Comparison of ENCODE assay signal across 8 mouse cellular contexts in the genomic region with DNA sequence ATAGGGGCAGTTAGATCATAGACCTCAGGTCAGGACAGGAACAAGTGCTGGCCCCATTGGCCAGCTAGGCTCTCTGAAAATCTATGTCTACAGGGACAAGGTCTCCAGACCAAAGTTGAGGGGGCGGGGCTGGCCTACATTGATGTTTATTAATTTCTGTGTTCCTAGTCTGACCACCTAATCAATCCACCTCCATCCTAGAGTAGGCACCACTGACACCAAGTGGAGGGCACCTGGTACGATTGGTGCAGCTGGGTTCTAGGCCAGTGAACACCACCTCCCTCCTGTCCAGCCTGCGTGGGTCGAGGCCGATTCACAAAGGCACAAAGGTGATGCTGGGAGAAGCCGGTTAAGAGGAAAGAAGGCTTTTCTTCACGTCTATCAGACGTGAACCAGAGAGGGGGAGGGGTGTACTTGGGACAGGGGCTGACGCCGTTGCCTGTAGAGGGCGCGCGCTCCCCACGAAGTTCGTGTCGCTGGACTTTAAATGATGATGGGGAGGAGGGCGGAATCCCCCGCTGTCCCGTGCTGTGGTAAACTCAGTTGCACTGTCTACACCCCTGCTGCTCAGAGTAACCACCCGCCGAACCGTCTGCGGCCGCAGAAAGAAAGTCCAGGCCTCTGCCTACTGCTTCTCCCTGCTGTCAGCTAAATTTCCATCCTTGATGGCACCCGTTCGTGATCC. TPM values are rescaled to one million over a fixed set of nuclear protein-coding genes. Genes with fewer than 3 reads are reported as not detected.
A peak's percentile ranks its signal among the peaks of the same experiment; 100 is the strongest.
DNase-seq lines count a peak whose midpoint lies in the region; ATAC-seq and TF ChIP-seq lines count a peak whose summit lies in the region.

No protein-coding gene starts in this region.

- no peak for TF ChIP-seq CTCF in Patski (IDR thresholded peaks at IDR 0.05)

- H3K27ac ChIP-seq in intestine, embryonic 16.5 days (ENCODE audit: low read length) = no peak overlapping the region
- H3K27ac ChIP-seq in liver, embryonic 11.5 days (ENCODE audit: low read depth, low read length) = no peak overlapping the region

- in situ Hi-C loops in Patski (cut with MboI; ENCODE audit: low pct_unique_long_range_greater_than_20kb) = no loop called here

- H3K36me3 ChIP-seq in intestine, embryonic 16.5 days (ENCODE audit: control insufficient read depth, insufficient read depth, low read length) = peaks cover 9% of the 10 kb centered on the region
- H3K36me3 ChIP-seq in liver, embryonic 11.5 days (ENCODE audit: control insufficient read depth, insufficient read depth, low read length) = peaks cover 1% of the 10 kb centered on the region; the same call in 1 of the 2 replicates
- peaks cover 5% of the 10 kb centered on the region for H3K36me3 ChIP-seq in myocyte (ENCODE audit: control insufficient read depth, insufficient read depth)

- peaks cover 25% of the 10 kb centered on the region for H3K4me1 ChIP-seq in intestine, embryonic 16.5 days (ENCODE audit: control insufficient read depth, insufficient read depth, low read length)
- peaks cover 13% of the 10 kb centered on the region for H3K4me1 ChIP-seq in liver, embryonic 11.5 days (replicated peaks; ENCODE audit: control insufficient read depth, insufficient read depth, low read length)

- no peaks in the 10 kb centered on the region for H3K27me3 ChIP-seq in Patski
- peaks cover 29% of the 10 kb centered on the region for H3K27me3 ChIP-seq in intestine, embryonic 16.5 days (replicated peaks; ENCODE audit: control insufficient read depth, insufficient read depth, low read length)
- H3K27me3 ChIP-seq in liver, embryonic 11.5 days (replicated peaks; ENCODE audit: control insufficient read depth, insufficient read depth, low read length) = peaks cover 60% of the 10 kb centered on the region
- no peaks in the 10 kb centered on the region for H3K27me3 ChIP-seq in myocyte (ENCODE audit: control insufficient read depth, insufficient read depth, insufficient read length)

- H3K9ac ChIP-seq in intestine, embryonic 16.5 days (ENCODE audit: low read depth, low read length) = no peak overlapping the region
- no peak overlapping the region for H3K9ac ChIP-seq in liver, embryonic 11.5 days (ENCODE audit: low read depth, low read length)

- H3K4me3 ChIP-seq in intestine, embryonic 16.5 days (ENCODE audit: low read length) = peak overlapping the region; percentile 21
- H3K4me3 ChIP-seq in liver, embryonic 11.5 days (ENCODE audit: low read depth, low read length) = no peak overlapping the region
- no peak overlapping the region for H3K4me3 ChIP-seq in myocyte

- POLR2A ChIA-PET in Patski (lab: Charles Lee) = interaction anchor here (0.6 kb wide), 1 partner anchor 13 kb away, joined by 4 read pairs; no protein-coding TSS in a partner anchor

- H3K79me2 ChIP-seq in myocyte (ENCODE audit: control insufficient read depth, insufficient read depth) = peaks cover 3% of the 10 kb centered on the region

- CTCF ChIA-PET in Patski (lab: Charles Lee) = interaction anchor here (0.7 to 3.7 kb wide), 3 partner anchors 10 to 156 kb away, joined by 4 to 14 read pairs (median 4); no protein-coding TSS in a partner anchor

- no peaks in the 10 kb centered on the region for H3K9me3 ChIP-seq in intestine, embryonic 16.5 days (ENCODE audit: control insufficient read depth, low read length)
- no peaks in the 10 kb centered on the region for H3K9me3 ChIP-seq in liver, embryonic 11.5 days (ENCODE audit: control insufficient read depth, low read length)

- peak; percentile 31 for ATAC-seq in Patski
- peak; percentile 87 for ATAC-seq in common myeloid progenitor, adult 5-6 weeks (replicated peaks; ENCODE audit: low read depth, poor library complexity, severe bottlenecking)
- ATAC-seq in granulocyte monocyte progenitor cell, adult 5-6 weeks (replicated peaks; ENCODE audit: poor library complexity, severe bottlenecking) = peak; percentile 89
- peak; percentile 61 for ATAC-seq in intestine, embryonic 16.5 days
- ATAC-seq in liver, embryonic 11.5 days (replicated peaks; ENCODE audit: low FRiP score) = no peak

- WGBS in intestine, embryonic 16.5 days = 3% methylated on average over 26 of the region's 26 CpGs
- WGBS in liver, embryonic 11.5 days = 3% methylated on average over 26 of the region's 26 CpGs

- no peak overlapping the region for H3ac ChIP-seq in myocyte (ENCODE audit: control insufficient read depth, insufficient read length)

- TF ChIP-seq POLR2A in myocyte (IDR thresholded peaks at IDR 0.05; ENCODE audit: insufficient read length, low read depth) = no peak

- DNase-seq in 3134 (ENCODE audit: extremely low read depth, insufficient read length, low spot score) = peak; percentile 69
- DNase-seq in Patski (ENCODE audit: low read depth, low spot score) = no peak
- peak; percentile 70 for DNase-seq in liver, embryonic 11.5 days (ENCODE audit: low spot score)
- DNase-seq in testis, postnatal 10 days (ENCODE audit: low spot score) = peak; percentile 93

- H3K4me2 ChIP-seq in intestine, embryonic 16.5 days (ENCODE audit: low read depth, low read length) = peak overlapping the region; percentile 48
- peak overlapping the region; percentile 33; the same call in 1 of the 2 replicates for H3K4me2 ChIP-seq in liver, embryonic 11.5 days
- H3K4me2 ChIP-seq in myocyte (ENCODE audit: low read depth) = peak overlapping the region; percentile 61

TF ChIP-seq in myocyte, 11 proteins besides CTCF, POLR2A, EP300 and RAD21:
- TF ChIP-seq REST (IDR thresholded peaks at IDR 0.05; ENCODE audit: insufficient read depth, insufficient read length) = no peak
- TF ChIP-seq MYOG (IDR thresholded peaks at IDR 0.05; ENCODE audit: control insufficient read depth in 1 of 3, insufficient read depth in 1 of 3, insufficient read length in 2 of 3, low read depth in 2 of 3) = no peak
- TF ChIP-seq USF1 (IDR thresholded peaks at IDR 0.05; ENCODE audit: low read depth) = no peak
- TF ChIP-seq SRF (IDR thresholded peaks at IDR 0.05; ENCODE audit: control insufficient read depth, insufficient read length, low read depth) = no peak
- no peak for TF ChIP-seq CEBPB (IDR thresholded peaks at IDR 0.05; ENCODE audit: insufficient read depth, poor library complexity, severe bottlenecking)
- no peak for TF ChIP-seq POLR2AphosphoS2 (IDR thresholded peaks at IDR 0.05; ENCODE audit: insufficient read length, low read depth)
- TF ChIP-seq E2F4 (IDR thresholded peaks at IDR 0.05; ENCODE audit: insufficient read depth) = no peak
- no peak for TF ChIP-seq TCF12 (IDR thresholded peaks at IDR 0.05; ENCODE audit: insufficient read depth, poor library complexity, severe bottlenecking)
- TF ChIP-seq TCF3 (IDR thresholded peaks at IDR 0.05; ENCODE audit: insufficient read length, low read depth) = no peak
- TF ChIP-seq MAX (IDR thresholded peaks at IDR 0.05; ENCODE audit: low read depth) = no peak
- no peak for TF ChIP-seq MYOD1 (IDR thresholded peaks at IDR 0.05; ENCODE audit: control insufficient read depth in 1 of 3, insufficient read length in 2 of 3, low read depth in 2 of 3)

RNA-seq across cellular contexts. Expression of a gene that starts 6.8 kb away (rescaled TPM):
- polyA plus RNA-seq in Patski (2021) = 14.6 TPM
- 1.4 and 2.5 TPM in 2 replicates for total RNA-seq in common myeloid progenitor, adult 5-6 weeks (2017)
- total RNA-seq in granulocyte monocyte progenitor cell, adult 5-6 weeks (2014; fragmentation: Nextera tagmentation) = 3.6 TPM in 2 replicates
- 1.5 and 3.2 TPM in 2 replicates for total RNA-seq in granulocyte monocyte progenitor cell, adult 5-6 weeks (2017)
- 8.1 and 8.5 TPM in 2 replicates for polyA plus RNA-seq in intestine, embryonic 16.5 days (2015; fragmentation: Nextera tagmentation; extraction: Ambion mirVana)
- 6.5 and 7.1 TPM in 2 replicates for polyA plus RNA-seq in liver, embryonic 11.5 days (2014; fragmentation: Nextera tagmentation; extraction: Ambion mirVana)
- 4.9 TPM for polyA plus RNA-seq in myocyte (2012; fragmentation: generic; extraction: Trizol)

RNA-seq across cellular contexts. Expression of a gene that starts 11.3 kb away (rescaled TPM):
- 9.3 TPM for polyA plus RNA-seq in Patski (2021)
- 7.3 and 8.3 TPM in 2 replicates for total RNA-seq in common myeloid progenitor, adult 5-6 weeks (2017)
- total RNA-seq in granulocyte monocyte progenitor cell, adult 5-6 weeks (2014; fragmentation: Nextera tagmentation) = 0.88 and 5.0 TPM in 2 replicates
- total RNA-seq in granulocyte monocyte progenitor cell, adult 5-6 weeks (2017) = 2.1 and 2.6 TPM in 2 replicates
- 17.8 and 18.1 TPM in 2 replicates for polyA plus RNA-seq in intestine, embryonic 16.5 days (2015; fragmentation: Nextera tagmentation; extraction: Ambion mirVana)
- polyA plus RNA-seq in liver, embryonic 11.5 days (2014; fragmentation: Nextera tagmentation; extraction: Ambion mirVana) = 22.1 and 22.2 TPM in 2 replicates
- polyA plus RNA-seq in myocyte (2012; fragmentation: generic; extraction: Trizol) = 10.2 TPM

RNA-seq across cellular contexts. Expression of a gene that starts 46.0 kb away (rescaled TPM):
- not detected for polyA plus RNA-seq in Patski (2021)
- not detected in 2 replicates for total RNA-seq in common myeloid progenitor, adult 5-6 weeks (2017)
- total RNA-seq in granulocyte monocyte progenitor cell, adult 5-6 weeks (2014; fragmentation: Nextera tagmentation) = not detected in 2 replicates
- total RNA-seq in granulocyte monocyte progenitor cell, adult 5-6 weeks (2017) = not detected in 2 replicates
- polyA plus RNA-seq in intestine, embryonic 16.5 days (2015; fragmentation: Nextera tagmentation; extraction: Ambion mirVana) = 0.57 and 1.7 TPM in 2 replicates
- polyA plus RNA-seq in liver, embryonic 11.5 days (2014; fragmentation: Nextera tagmentation; extraction: Ambion mirVana) = not detected in 2 replicates
- polyA plus RNA-seq in myocyte (2012; fragmentation: generic; extraction: Trizol) = not detected

RNA-seq across cellular contexts. Expression of a gene that starts 52.0 kb away (rescaled TPM):
- polyA plus RNA-seq in Patski (2021) (22.0 TPM), myocyte (2012; fragmentation: generic; extraction: Trizol) (29.9 TPM)
- total RNA-seq in common myeloid progenitor, adult 5-6 weeks (2017) = 11.3 and 24.6 TPM in 2 replicates
- total RNA-seq in granulocyte monocyte progenitor cell, adult 5-6 weeks (2014; fragmentation: Nextera tagmentation) = 15.8 and 18.8 TPM in 2 replicates
- total RNA-seq in granulocyte monocyte progenitor cell, adult 5-6 weeks (2017) = 27.4 and 38.2 TPM in 2 replicates
- 9.3 and 10.0 TPM in 2 replicates for polyA plus RNA-seq in intestine, embryonic 16.5 days (2015; fragmentation: Nextera tagmentation; extraction: Ambion mirVana)
- 5.1 TPM in 2 replicates for polyA plus RNA-seq in liver, embryonic 11.5 days (2014; fragmentation: Nextera tagmentation; extraction: Ambion mirVana)
